Mouse (Mus musculus) testis, adult 2 months (tissue): ENCODE data around the gene Samd13.

ENCODE experiments used
- CTCF ChIP-seq: fragments of 200-500 bp; IDR thresholded peaks from 2 replicates; pipeline ENCODE4 v1.5.1; 2012; ENCODE audit warnings: low read depth, mild to moderate bottlenecking, inconsistent platforms, low read length, moderate library complexity; ENCODE audit not compliant: control insufficient read depth, insufficient read depth, insufficient replicate concordance
- POLR2A ChIP-seq: fragments of 200-500 bp; IDR thresholded peaks from 2 replicates; pipeline ENCODE4 v1.6.1; 2012; ENCODE audit warnings: low read depth, mild to moderate bottlenecking, inconsistent platforms, low read length, moderate library complexity; ENCODE audit not compliant: control insufficient read depth

DNA sequence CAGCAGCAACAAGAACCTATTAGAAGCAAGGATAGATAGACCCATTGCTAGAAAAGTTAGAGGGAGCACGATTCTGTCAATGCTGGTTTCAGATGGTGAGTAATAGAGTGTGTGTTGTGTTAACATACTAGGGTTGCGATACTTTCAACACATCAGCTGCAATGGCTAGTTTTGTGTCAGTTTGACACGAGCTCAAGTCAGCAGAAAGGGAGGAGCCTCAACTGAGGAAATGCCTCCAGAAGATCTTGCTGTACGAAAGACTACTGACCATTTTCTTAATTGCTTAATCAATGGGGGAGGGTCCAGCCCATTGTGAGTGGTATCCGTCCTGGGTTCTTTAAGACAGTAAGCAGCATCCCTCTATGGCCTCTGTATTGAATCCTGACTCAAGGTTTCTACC is 7.2 kb upstream of the Samd13 start:
- TF ChIP-seq CTCF (no peak), POLR2A (no peak)
